Mouse (Mus musculus) MEL (cell line): Measurements from ENCODE around the gene Pck2. TPM values are rescaled to one million over a fixed set of nuclear protein-coding genes. Genes with fewer than 3 reads are reported as not detected.

Experiments used
- DNase-seq: peaks from one replicate; pipeline ENCODE4 v3.0.0; 2011; ENCODE audit warnings: low read depth, low spot score
- H3K27ac ChIP-seq: 2 replicates; pipeline ENCODE4 v1.5.1; 2012; ENCODE audit warnings: low read depth, mild to moderate bottlenecking, control low read depth, low read length, moderate library complexity; ENCODE audit not compliant: control insufficient read depth
- H3K27me3 ChIP-seq, 2 experiments: fragments of 150-350 bp in 1 of 2; sonication (generic) in 1 of 2; 2 replicates each; pipeline ENCODE4 v1.6.1; 2012; ENCODE audit warnings: low read length in 2 of 2, mild to moderate bottlenecking in 2 of 2, improper control_type of control experiment in 1 of 2, moderate library complexity in 1 of 2; ENCODE audit not compliant: insufficient read depth in 2 of 2, control insufficient read depth in 1 of 2
- H3K36me3 ChIP-seq, 2 experiments: 2 replicates each; pipeline ENCODE4 v1.6.1; 2012 to 2014; ENCODE audit warnings: low read length in 2 of 2, improper control_type of control experiment in 1 of 2, inconsistent platforms in 1 of 2, mild to moderate bottlenecking in 1 of 2; ENCODE audit not compliant: insufficient read depth in 2 of 2, control insufficient read depth in 1 of 2
- H3K4me1 ChIP-seq, 2 experiments: fragments of 150-350 bp in 1 of 2; sonication (generic) in 1 of 2; 2 replicates each; pipeline ENCODE4 v1.6.1; 2012; ENCODE audit warnings: low read length in 2 of 2, improper control_type of control experiment in 1 of 2, mild to moderate bottlenecking in 1 of 2; ENCODE audit not compliant: insufficient read depth in 2 of 2, control insufficient read depth in 1 of 2
- H3K4me3 ChIP-seq, 2 experiments: fragments of 150-350 bp in 1 of 2; sonication (generic) in 1 of 2; 2 replicates each; pipeline ENCODE4 v1.5.1; 2012; ENCODE audit warnings: low read depth in 2 of 2, low read length in 2 of 2, mild to moderate bottlenecking in 2 of 2, moderate library complexity in 2 of 2, control low read depth in 1 of 2, improper control_type of control experiment in 1 of 2; ENCODE audit not compliant: control insufficient read depth in 1 of 2, insufficient read depth in 1 of 2
- H3K79me2 ChIP-seq: 2 replicates; pipeline ENCODE4 v1.6.1; 2012; ENCODE audit warnings: mild to moderate bottlenecking, low read length, moderate library complexity; ENCODE audit not compliant: control insufficient read depth, poor library complexity, insufficient read depth
- H3K9ac ChIP-seq: 2 replicates; pipeline ENCODE4 v1.6.1; 2012; ENCODE audit warnings: low read depth, mild to moderate bottlenecking, control low read depth, low read length, moderate library complexity; ENCODE audit not compliant: control insufficient read depth, poor library complexity, severe bottlenecking
- H3K9me3 ChIP-seq: fragments of 150-350 bp; sonication (generic); replicated peaks from 2 replicates; pipeline ENCODE4 v1.6.1; 2012; ENCODE audit warnings: mild to moderate bottlenecking, low read length, improper control_type of control experiment, moderate library complexity; ENCODE audit not compliant: insufficient read depth
- CHD1 ChIP-seq: IDR thresholded peaks from 2 replicates; pipeline ENCODE4 v1.6.1; 2012; ENCODE audit warnings: low read depth, mild to moderate bottlenecking, inconsistent platforms, low read length, improper control_type of control experiment
- CTCF ChIP-seq, 3 experiments: IDR thresholded peaks in 2 of 3; conservative IDR thresholded peaks in 1 of 3; 2 replicates each; pipeline ENCODE4 v1.5.1; 2011 to 2012; ENCODE audit warnings: low read length in 3 of 3, low read depth in 2 of 3, mild to moderate bottlenecking in 2 of 3, improper control_type of control experiment in 1 of 3, inconsistent platforms in 1 of 3, mixed read lengths in 1 of 3, moderate library complexity in 1 of 3; ENCODE audit not compliant: control insufficient read depth in 1 of 3, insufficient read depth in 1 of 3, poor library complexity in 1 of 3, severe bottlenecking in 1 of 3
- ETS1 ChIP-seq: IDR thresholded peaks from 2 replicates; pipeline ENCODE4 v1.6.1; 2012; ENCODE audit warnings: low read depth, mild to moderate bottlenecking, inconsistent platforms, low read length, improper control_type of control experiment, moderate library complexity
- GATA1 ChIP-seq: IDR thresholded peaks from 2 replicates; pipeline ENCODE4 v1.6.1; 2011; ENCODE audit warnings: low read depth, low read length, improper control_type of control experiment
- HCFC1 ChIP-seq: IDR thresholded peaks from 2 replicates; pipeline ENCODE4 v1.6.1; 2012; ENCODE audit warnings: low read depth, mild to moderate bottlenecking, inconsistent platforms, low read length, improper control_type of control experiment, moderate library complexity
- JUND ChIP-seq: IDR thresholded peaks from 2 replicates; pipeline ENCODE4 v1.6.1; 2011; ENCODE audit warnings: low read depth, mild to moderate bottlenecking, improper control_type of control experiment, low read length
- KAT2A ChIP-seq: conservative IDR thresholded peaks from 2 replicates; pipeline ENCODE4 v1.6.1; 2012; ENCODE audit warnings: low read depth, low read length, improper control_type of control experiment, inconsistent platforms
- MAFK ChIP-seq: IDR thresholded peaks from 2 replicates; pipeline ENCODE4 v1.6.1; 2011; ENCODE audit warnings: low read depth, mild to moderate bottlenecking, low read length, improper control_type of control experiment, borderline replicate concordance
- NELFE ChIP-seq: IDR thresholded peaks from 2 replicates; pipeline ENCODE4 v1.6.1; 2011; ENCODE audit warnings: low read depth, low read length, improper control_type of control experiment
- NRF1 ChIP-seq: IDR thresholded peaks from 2 replicates; pipeline ENCODE4 v1.6.1; 2014; ENCODE audit warnings: low read depth, mild to moderate bottlenecking, inconsistent platforms, low read length, improper control_type of control experiment, moderate library complexity; ENCODE audit not compliant: poor library complexity, insufficient read depth, severe bottlenecking
- POLR2A ChIP-seq, 2 experiments: IDR thresholded peaks; 2 replicates each; pipeline ENCODE4 v1.6.1; 2011 to 2012; ENCODE audit warnings: low read length in 2 of 2, mild to moderate bottlenecking in 2 of 2, control low read depth in 1 of 2, improper control_type of control experiment in 1 of 2, low read depth in 1 of 2, moderate library complexity in 1 of 2; ENCODE audit not compliant: control insufficient read depth in 1 of 2, insufficient read depth in 1 of 2, poor library complexity in 1 of 2
- RCOR1 ChIP-seq: IDR thresholded peaks from 2 replicates; pipeline ENCODE4 v1.6.1; 2012; ENCODE audit warnings: low read depth, mild to moderate bottlenecking, inconsistent platforms, low read length, improper control_type of control experiment
- SMC3 ChIP-seq: IDR thresholded peaks from 2 replicates; pipeline ENCODE4 v1.6.1; 2011; ENCODE audit warnings: low read depth, low read length, improper control_type of control experiment
- TBP ChIP-seq: IDR thresholded peaks from 2 replicates; pipeline ENCODE4 v1.8.0; 2011; ENCODE audit warnings: low read depth, low read length, improper control_type of control experiment
- TCF12 ChIP-seq: IDR thresholded peaks from 2 replicates; pipeline ENCODE4 v1.6.1; 2014; ENCODE audit warnings: low read depth, mild to moderate bottlenecking, inconsistent platforms, low read length, improper control_type of control experiment, moderate library complexity
- UBTF ChIP-seq: IDR thresholded peaks from 2 replicates; pipeline ENCODE4 v1.6.1; 2012; ENCODE audit warnings: low read depth, mild to moderate bottlenecking, inconsistent platforms, low read length, improper control_type of control experiment, moderate library complexity, borderline replicate concordance; ENCODE audit not compliant: insufficient read depth
- ZC3H11A ChIP-seq: IDR thresholded peaks from 2 replicates; pipeline ENCODE4 v1.6.1; 2012; ENCODE audit warnings: low read depth, mild to moderate bottlenecking, inconsistent platforms, low read length, improper control_type of control experiment
- ZKSCAN1 ChIP-seq: IDR thresholded peaks from 2 replicates; pipeline ENCODE4 v1.6.1; 2012; ENCODE audit warnings: low read depth, mild to moderate bottlenecking, inconsistent platforms, low read length, improper control_type of control experiment, moderate library complexity
- ZMIZ1 ChIP-seq: IDR thresholded peaks from 2 replicates; pipeline ENCODE4 v1.6.1; 2012; ENCODE audit warnings: low read depth, mild to moderate bottlenecking, inconsistent platforms, low read length, improper control_type of control experiment, moderate library complexity
- polyA plus RNA-seq, 2 experiments: library from polyadenylated mRNA; stranded (reverse) in 1 of 2; unstranded in 1 of 2; fragments of >175 nt in 1 of 2; fragments of >200 nt in 1 of 2; gene quantifications; 2 replicates each; pipeline versions ENCODE4 v1.2.1 to v1.2.4; 2012; ENCODE audit warnings: low replicate concordance in 2 of 2, low read depth in 1 of 2; ENCODE audit not compliant: insufficient read length in 2 of 2, insufficient read depth in 1 of 2, missing spikeins in 1 of 2
- total RNA-seq: library from RNA; depleted of rRNA; stranded (reverse); fragments of 300-350 nt; gene quantifications from 2 replicates; pipeline ENCODE4 v1.2.3, GENCODE M21; 2012

Pck2 gene
- total and polyA plus RNA-seq, 3 experiments: 17.0 to 103 (median 63.7) TPM

- TF ChIP-seq POLR2A (IDR thresholded peaks at IDR 0.05; ENCODE audit: control insufficient read depth in 1 of 2, insufficient read depth in 1 of 2, low read depth in 1 of 2, low read length in 2 of 2, poor library complexity in 1 of 2) (peak in 1 of 2 experiments; percentile 27; a peak in 1 of 4 replicates), NRF1 (no peak), ZKSCAN1 (peak; percentile 76; the same call in 1 of the 2 replicates), CHD1 (no peak), UBTF (no peak), GATA1 (peak; percentile 84)
- TF ChIP-seq, all 39 proteins: peak for 20
Measured at GRCm38 (mm10) chr14:55586149-55586548, 46.1 kb downstream of the Pck2 start (continued).

GRCm38 (mm10) chr14:55589271-55589670 is 49.2 kb downstream of the Pck2 start:
- no peak for TF ChIP-seq ETS1
- TF ChIP-seq JUND: no peak
- TF ChIP-seq TBP: no peak
- no peak for TF ChIP-seq NRF1
- no peak for TF ChIP-seq MAFK
- no peak for TF ChIP-seq ZC3H11A
- TF ChIP-seq HCFC1: no peak
- no peak for TF ChIP-seq TCF12
- no peak for TF ChIP-seq NELFE
- no peak for TF ChIP-seq CTCF (IDR thresholded peaks at IDR 0.05 in 2 of 3, conservative IDR thresholded peaks at IDR 0.05 in 1 of 3; ENCODE audit: control insufficient read depth in 1 of 3, insufficient read depth in 1 of 3, low read depth in 2 of 3, low read length in 3 of 3, poor library complexity in 1 of 3, severe bottlenecking in 1 of 3)
- no peak for TF ChIP-seq CHD1
- TF ChIP-seq SMC3: no peak
- TF ChIP-seq ZMIZ1: no peak
- no peak for TF ChIP-seq ZKSCAN1
- TF ChIP-seq KAT2A: no peak
- TF ChIP-seq RCOR1: no peak
- TF ChIP-seq, all 39 proteins: peak for 0
- H3K4me3 ChIP-seq: no peak overlapping the region

More at GRCm38 (mm10) chr14:55589271-55589670, 49.2 kb downstream of the Pck2 start:
- Histone ChIP-seq H3K27ac (no peak overlapping the region), H3K9ac (no peak overlapping the region), H3K27me3 (no peaks in the 10 kb centered on the region), H3K79me2 (peaks cover 30% of the 10 kb centered on the region), H3K4me1 (peaks cover 3 to 44% of the 10 kb centered on the region in 2 experiments), H3K9me3 (no peaks in the 10 kb centered on the region), H3K36me3 (peaks cover 0 to 30% of the 10 kb centered on the region in 2 experiments; a peak in 2 of 4 replicates)
- DNase-seq: no peak
